Mouse (Mus musculus): ENCODE measurements around the gene Pmm2. TPM values are rescaled to one million over a fixed set of nuclear protein-coding genes. Genes with fewer than 3 reads are reported as not detected.

Pmm2 gene
- 49.6 and 49.9 TPM in 2 replicates for polyA plus RNA-seq (2015; fragmentation: Nextera tagmentation; extraction: Ambion mirVana)

DNA sequence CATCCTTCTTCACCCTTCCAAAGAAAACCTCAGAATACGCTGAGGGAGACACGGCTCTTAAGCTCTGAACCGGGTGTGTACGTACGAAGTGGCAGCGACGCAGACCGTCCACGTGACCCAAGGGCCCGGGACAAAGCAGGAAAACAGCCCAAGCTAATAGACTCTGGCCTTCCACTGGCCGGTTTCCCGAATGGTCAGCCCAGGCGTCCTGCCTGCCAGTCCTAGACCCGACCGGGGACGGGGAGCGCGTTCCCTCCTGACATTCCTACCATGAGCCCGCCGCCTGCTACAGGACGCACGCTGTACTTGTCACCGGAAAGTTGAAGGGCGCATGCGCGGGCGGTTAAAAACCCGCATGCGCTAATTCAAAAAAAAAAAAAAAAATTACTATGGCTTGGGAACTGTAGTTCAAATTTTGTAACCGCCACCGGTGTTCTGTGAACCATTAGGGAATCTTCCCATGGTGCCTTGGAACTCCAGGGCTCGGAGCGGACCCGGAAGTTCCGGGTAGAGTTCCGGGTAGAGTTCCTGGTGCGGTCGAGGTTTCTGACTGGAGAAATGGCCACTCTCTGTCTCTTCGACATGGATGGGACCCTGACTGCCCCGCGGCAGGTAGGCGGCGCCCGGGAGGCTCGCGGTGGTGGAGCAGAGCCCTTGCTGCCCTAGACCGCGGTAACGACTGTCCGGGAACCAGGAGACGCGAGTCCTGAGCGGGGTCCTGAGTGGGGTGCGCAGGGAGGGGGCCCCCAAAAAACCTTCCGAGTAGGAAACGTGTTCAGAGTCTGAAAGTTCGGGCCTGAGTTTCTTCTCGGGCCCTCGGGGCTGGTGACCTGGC lies at the start of gene Pmm2, which contains the start of gene Tmem186:
Gene Pmm2 (plus strand): TSS at position 458 of the 835 bp plus-strand sequence.
Gene Tmem186 (minus strand): TSS at position 496 of the 835 bp plus-strand sequence.
- Histone ChIP-seq H3K9ac (replicated peaks) (peak within 1 kb of the TSS; percentile 84), H3K4me3 (peak within 1 kb of the TSS; percentile 65), H3K9me3 (no peaks in the 10 kb centered on the region), H3K27ac (replicated peaks) (peak within 1 kb of the TSS; percentile 89), H3K27me3 (no peaks in the 10 kb centered on the region), H3K36me3 (peaks cover 8% of the 10 kb centered on the region), H3K4me2 (replicated peaks) (peak within 1 kb of the TSS; percentile 84), H3K4me1 (peaks cover 31% of the 10 kb centered on the region)
- under 1% methylated on average over 59 of the region's 59 CpGs for WGBS
- peak; percentile 95 for ATAC-seq (replicated peaks)

GRCm38 (mm10) chr16:8595411-8595810 lies 42.1 kb upstream of the Pmm2 start:
- peaks cover 11% of the 10 kb centered on the region; the same call in 1 of the 2 replicates for H3K27me3 ChIP-seq
- no peak overlapping the region for H3K4me2 ChIP-seq (replicated peaks)
- H3K27ac ChIP-seq (replicated peaks) = no peak overlapping the region
- H3K4me3 ChIP-seq = no peak overlapping the region
- WGBS = 55% methylated on average over 4 of the region's 4 CpGs
- H3K4me1 ChIP-seq = no peaks in the 10 kb centered on the region
- no peaks in the 10 kb centered on the region for H3K36me3 ChIP-seq
- peak; percentile 77 for ATAC-seq (replicated peaks)
- H3K9ac ChIP-seq (replicated peaks) = no peak overlapping the region
- no peaks in the 10 kb centered on the region for H3K9me3 ChIP-seq

DNA sequence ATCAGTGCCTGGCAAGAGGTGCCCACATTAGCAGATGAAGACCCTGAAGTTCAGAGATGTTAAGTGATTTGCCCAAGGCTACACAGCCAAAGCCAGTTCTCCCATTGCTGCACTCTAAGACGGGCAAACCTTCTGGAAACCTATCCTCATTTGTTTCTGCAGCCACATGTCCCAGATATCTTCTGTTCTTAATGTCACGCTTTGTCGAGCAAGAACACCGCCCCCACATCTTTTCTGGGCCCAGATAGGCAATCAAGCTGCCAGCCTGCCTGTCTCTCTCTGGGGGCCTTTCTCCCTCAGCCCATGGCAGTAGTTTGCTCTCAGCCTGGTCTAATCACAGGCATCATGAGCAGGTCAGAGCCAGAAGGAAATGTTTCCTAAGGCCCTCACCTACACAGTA lies 41.1 kb upstream of the Pmm2 start:
- peaks cover 11% of the 10 kb centered on the region; the same call in 1 of the 2 replicates for H3K27me3 ChIP-seq
- WGBS = 73% methylated on average over 4 of the region's 4 CpGs
- H3K9me3 ChIP-seq = no peaks in the 10 kb centered on the region
- no peak overlapping the region for H3K9ac ChIP-seq (replicated peaks)
- no peaks in the 10 kb centered on the region for H3K36me3 ChIP-seq
- no peak overlapping the region for H3K4me2 ChIP-seq (replicated peaks)
- H3K4me3 ChIP-seq = no peak overlapping the region
- ATAC-seq (replicated peaks) = no peak
- no peaks in the 10 kb centered on the region for H3K4me1 ChIP-seq
- no peak overlapping the region for H3K27ac ChIP-seq (replicated peaks)

DNA sequence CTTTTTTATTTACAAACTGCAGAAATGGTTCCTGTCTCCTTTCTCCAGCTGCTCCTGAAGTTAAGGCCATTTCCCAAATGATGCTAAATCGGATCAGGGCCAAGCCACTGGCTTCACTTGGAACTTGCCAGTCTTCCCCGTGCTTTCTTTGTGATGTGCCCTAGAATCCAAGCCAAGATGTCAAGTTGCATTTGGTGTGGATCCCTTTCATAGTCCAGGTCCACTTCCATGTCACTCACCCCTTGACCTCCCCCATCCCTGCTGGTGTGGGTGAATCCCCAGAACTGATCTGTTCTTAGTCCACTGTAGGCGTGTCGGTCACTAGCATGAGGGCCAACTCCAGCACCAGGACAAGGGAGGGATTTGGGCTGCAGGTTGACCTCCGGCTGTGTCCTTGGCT lies 40.0 kb upstream of the Pmm2 start:
- Histone ChIP-seq H3K36me3 (no peaks in the 10 kb centered on the region), H3K9ac (replicated peaks) (no peak overlapping the region), H3K4me1 (no peaks in the 10 kb centered on the region), H3K4me3 (no peak overlapping the region), H3K27me3 (peaks cover 16% of the 10 kb centered on the region), H3K9me3 (no peaks in the 10 kb centered on the region), H3K4me2 (replicated peaks) (no peak overlapping the region), H3K27ac (replicated peaks) (no peak overlapping the region)
- WGBS = 92% methylated on average over 5 of the region's 5 CpGs
- no peak for ATAC-seq (replicated peaks)

DNA sequence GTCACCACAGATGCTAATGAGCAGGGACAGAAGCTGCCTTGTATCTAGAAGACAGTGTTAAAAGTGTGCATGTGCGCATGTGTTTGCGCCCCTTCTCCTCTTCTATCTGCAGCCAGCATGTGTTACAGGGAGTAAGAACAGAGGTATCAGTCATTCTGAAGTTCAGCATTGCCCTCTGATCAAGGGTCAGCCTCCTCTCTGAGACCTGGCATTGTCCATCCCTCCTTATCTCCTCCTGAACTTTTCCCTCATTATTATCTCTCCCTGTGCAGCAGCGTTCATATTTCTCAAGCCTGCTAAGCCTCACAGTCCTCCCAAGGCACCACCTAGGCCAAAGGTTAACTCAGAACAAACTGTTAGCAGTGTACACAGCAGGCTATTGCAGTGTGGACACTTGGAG lies 33.7 kb upstream of the Pmm2 start:
- no peak overlapping the region for H3K4me2 ChIP-seq (replicated peaks)
- H3K9me3 ChIP-seq = no peaks in the 10 kb centered on the region
- no peak for ATAC-seq (replicated peaks)
- no peak overlapping the region for H3K9ac ChIP-seq (replicated peaks)
- H3K27ac ChIP-seq (replicated peaks) = no peak overlapping the region
- H3K4me1 ChIP-seq = no peaks in the 10 kb centered on the region
- H3K27me3 ChIP-seq = peaks cover 9% of the 10 kb centered on the region; the same call in 1 of the 2 replicates
- no peaks in the 10 kb centered on the region for H3K36me3 ChIP-seq
- no peak overlapping the region for H3K4me3 ChIP-seq
- 80% methylated on average over 3 of the region's 3 CpGs for WGBS

GRCm38 (mm10) chr16:8610397-8610796 lies 27.1 kb upstream of the Pmm2 start:
- no peaks in the 10 kb centered on the region for H3K9me3 ChIP-seq
- ATAC-seq (replicated peaks) = no peak
- H3K4me2 ChIP-seq (replicated peaks) = no peak overlapping the region
- H3K36me3 ChIP-seq = no peaks in the 10 kb centered on the region
- no peak overlapping the region for H3K27ac ChIP-seq (replicated peaks)
- H3K4me1 ChIP-seq = no peaks in the 10 kb centered on the region
- H3K4me3 ChIP-seq = no peak overlapping the region
- 87% methylated on average over 3 of the region's 3 CpGs for WGBS
- H3K27me3 ChIP-seq = no peaks in the 10 kb centered on the region
- no peak overlapping the region for H3K9ac ChIP-seq (replicated peaks)

GRCm38 (mm10) chr16:8612214-8613005 lies 25.1 kb upstream of the Pmm2 start:
- H3K9ac ChIP-seq (replicated peaks) = no peak overlapping the region
- H3K4me1 ChIP-seq = no peaks in the 10 kb centered on the region
- no peak overlapping the region for H3K27ac ChIP-seq (replicated peaks)
- 88% methylated on average over 8 of the region's 8 CpGs for WGBS
- H3K27me3 ChIP-seq = no peaks in the 10 kb centered on the region
- H3K4me2 ChIP-seq (replicated peaks) = no peak overlapping the region
- ATAC-seq (replicated peaks) = no peak
- H3K36me3 ChIP-seq = no peaks in the 10 kb centered on the region
- H3K4me3 ChIP-seq = no peak overlapping the region
- no peaks in the 10 kb centered on the region for H3K9me3 ChIP-seq

GRCm38 (mm10) chr16:8613039-8613438 lies 24.4 kb upstream of the Pmm2 start:
- Histone ChIP-seq H3K27ac (replicated peaks) (no peak overlapping the region), H3K4me2 (replicated peaks) (no peak overlapping the region), H3K27me3 (no peaks in the 10 kb centered on the region), H3K36me3 (no peaks in the 10 kb centered on the region), H3K9ac (replicated peaks) (no peak overlapping the region), H3K9me3 (no peaks in the 10 kb centered on the region), H3K4me3 (no peak overlapping the region), H3K4me1 (no peaks in the 10 kb centered on the region)
- ATAC-seq (replicated peaks) = no peak
- WGBS = 77% methylated on average over 4 of the region's 4 CpGs

GRCm38 (mm10) chr16:8613447-8613846 lies 24.0 kb upstream of the Pmm2 start:
- 83% methylated on average over 3 of the region's 3 CpGs for WGBS
- H3K36me3 ChIP-seq = no peaks in the 10 kb centered on the region
- no peaks in the 10 kb centered on the region for H3K27me3 ChIP-seq
- no peak overlapping the region for H3K4me3 ChIP-seq
- no peaks in the 10 kb centered on the region for H3K4me1 ChIP-seq
- no peak overlapping the region for H3K27ac ChIP-seq (replicated peaks)
- no peak for ATAC-seq (replicated peaks)
- no peaks in the 10 kb centered on the region for H3K9me3 ChIP-seq
- no peak overlapping the region for H3K9ac ChIP-seq (replicated peaks)
- no peak overlapping the region for H3K4me2 ChIP-seq (replicated peaks)

- Histone ChIP-seq H3K4me1 (no peaks in the 10 kb centered on the region), H3K4me3 (no peak overlapping the region), H3K4me2 (replicated peaks) (no peak overlapping the region), H3K27me3 (no peaks in the 10 kb centered on the region), H3K9me3 (no peaks in the 10 kb centered on the region), H3K9ac (replicated peaks) (no peak overlapping the region), H3K36me3 (no peaks in the 10 kb centered on the region), H3K27ac (replicated peaks) (no peak overlapping the region)
- no peak for ATAC-seq (replicated peaks)
- WGBS = 48% methylated on average over 10 of the region's 10 CpGs
These were observed 17.7 kb upstream of the Pmm2 start for GRCm38 (mm10) chr16:8619659-8620314.

- no peaks in the 10 kb centered on the region for H3K36me3 ChIP-seq
- 78% methylated on average over 16 of the region's 16 CpGs for WGBS
- no peak overlapping the region for H3K4me2 ChIP-seq (replicated peaks)
- no peaks in the 10 kb centered on the region for H3K4me1 ChIP-seq
- no peaks in the 10 kb centered on the region for H3K9me3 ChIP-seq
- no peak overlapping the region for H3K27ac ChIP-seq (replicated peaks)
- no peak for ATAC-seq (replicated peaks)
- H3K4me3 ChIP-seq = no peak overlapping the region
- no peaks in the 10 kb centered on the region for H3K27me3 ChIP-seq
- no peak overlapping the region for H3K9ac ChIP-seq (replicated peaks)
These were observed 17.0 kb upstream of the Pmm2 start for GRCm38 (mm10) chr16:8620315-8621115.
